Mouse (Mus musculus) olfactory bulb, adult 2 months (tissue): ENCODE measurements around the gene Hipk2. TPM values are rescaled to one million over a fixed set of nuclear protein-coding genes. Genes with fewer than 3 reads are reported as not detected.
"Not testable (repeated sequence)": the region's sequence is repeated elsewhere in the genome, so short reads cannot be mapped to it uniquely, and the experiment has no call there.

Source experiments
- H3K27ac ChIP-seq: fragments of 200-500 bp; 2 replicates; pipeline ENCODE4 v1.5.1; 2012; ENCODE audit warnings: low read depth, low read length; ENCODE audit not compliant: insufficient read depth
- H3K4me1 ChIP-seq: fragments of 200-500 bp; 2 replicates; pipeline ENCODE4 v1.6.1; 2012; ENCODE audit warnings: low read length; ENCODE audit not compliant: control insufficient read depth, insufficient read depth
- H3K4me3 ChIP-seq: fragments of 200-500 bp; 2 replicates; pipeline ENCODE4 v1.5.1; 2012; ENCODE audit warnings: mild to moderate bottlenecking, low read depth, low read length, moderate library complexity; ENCODE audit not compliant: insufficient read depth
- CTCF ChIP-seq: fragments of 200-500 bp; IDR thresholded peaks from 2 replicates; pipeline ENCODE4 v1.5.1; 2012; ENCODE audit warnings: low read depth, mild to moderate bottlenecking, low read length, moderate library complexity; ENCODE audit not compliant: insufficient read depth
- POLR2A ChIP-seq: fragments of 200-500 bp; IDR thresholded peaks from 2 replicates; pipeline ENCODE4 v1.6.1; 2012; ENCODE audit warnings: mild to moderate bottlenecking, low read depth, low read length, moderate library complexity; ENCODE audit not compliant: insufficient read depth
- WGBS: fragments of 180-500 bp; shearing (Covaris S2); methylation state at CpG from one replicate; pipeline ENCODE4 v1.1.7; 2018; 5-methylcytosine and 5-hydroxymethylcytosine counted together
- polyA plus RNA-seq: library from polyadenylated mRNA; stranded (reverse); fragments of >200 nt; gene quantifications from 2 replicates; pipeline ENCODE4 v1.2.4, GENCODE M21; 2012; ENCODE audit warnings: low replicate concordance; ENCODE audit not compliant: missing spikeins, insufficient read depth, insufficient read length

Hipk2 gene
- polyA plus RNA-seq, 1 experiment, result not detected

DNA sequence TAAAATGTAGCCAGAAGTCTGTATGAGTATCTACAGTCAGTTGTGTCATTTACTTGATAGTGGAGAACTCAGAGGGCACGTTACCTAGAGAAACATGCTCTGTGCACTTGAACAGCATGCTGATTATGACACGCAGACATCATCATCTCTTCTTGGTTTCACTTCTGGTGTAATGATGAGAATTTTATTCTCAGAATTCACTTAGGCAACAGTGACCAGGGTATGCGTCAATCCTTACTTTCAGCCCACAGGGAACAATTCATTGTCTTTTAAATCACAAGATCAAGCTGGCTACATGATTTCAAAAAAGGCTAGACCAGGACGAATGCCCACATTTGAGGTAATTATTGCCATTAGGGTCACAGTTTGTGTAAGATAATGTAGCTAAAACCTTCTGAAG, 185.3 kb downstream of the Hipk2 start:
- H3K4me1 ChIP-seq, result no peaks in the 10 kb centered on the region; the same call in 1 of the 2 replicates
- WGBS, result 82% methylated on average over 4 of the region's 4 CpGs
- TF ChIP-seq POLR2A (no peak), CTCF (no peak)
- H3K27ac ChIP-seq, result no peak overlapping the region
- H3K4me3 ChIP-seq, result no peak overlapping the region

DNA sequence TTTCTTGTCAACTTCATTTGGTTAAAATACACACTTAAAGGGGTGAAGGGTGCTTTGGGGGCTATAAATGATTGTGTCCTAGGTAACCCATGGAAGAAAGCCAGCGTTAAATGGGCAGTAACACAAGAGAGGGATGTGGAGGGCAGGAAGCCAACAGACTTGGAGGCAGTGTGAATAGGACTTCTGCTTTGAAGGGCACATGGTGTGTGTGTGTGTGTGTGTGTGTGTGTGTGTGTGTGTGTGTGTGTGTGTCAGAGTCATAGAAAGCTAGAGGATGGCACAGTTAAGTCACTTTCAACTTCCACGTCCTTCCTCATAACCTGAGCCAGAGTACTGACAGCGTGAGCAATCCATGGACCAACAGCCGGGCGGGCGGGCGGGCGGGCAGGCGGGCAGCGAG, 187.1 kb downstream of the Hipk2 start:
- H3K4me3 ChIP-seq, result no peak overlapping the region
- TF ChIP-seq POLR2A (no peak), CTCF (no peak)
- H3K27ac ChIP-seq, result no peak overlapping the region
- no peaks in the 10 kb centered on the region for H3K4me1 ChIP-seq
- 55% methylated on average over 10 of the region's 10 CpGs for WGBS

DNA sequence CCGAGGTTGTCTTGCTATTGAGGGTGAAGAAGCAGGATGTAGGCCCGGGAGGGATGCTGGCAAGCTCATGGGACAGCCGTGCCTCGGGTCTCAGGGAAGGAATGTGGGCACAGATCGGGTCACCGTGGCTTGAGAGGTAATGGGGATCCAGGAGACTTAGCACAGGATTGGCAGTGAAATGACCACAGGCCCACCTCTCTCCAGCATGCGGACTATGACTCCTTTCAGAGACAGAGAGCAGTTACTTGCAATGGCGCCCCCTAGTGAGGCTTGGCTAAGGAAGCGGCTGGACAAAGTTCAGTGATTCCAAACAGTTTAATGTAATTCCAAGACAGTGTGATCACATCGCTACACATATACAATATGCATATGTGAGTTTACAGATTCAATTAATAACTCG, 188.7 kb downstream of the Hipk2 start:
- Histone ChIP-seq H3K27ac (no peak overlapping the region), H3K4me1 (no peaks in the 10 kb centered on the region), H3K4me3 (no peak overlapping the region)
- TF ChIP-seq CTCF, result peak; percentile 48; the same call in 1 of the 2 replicates
- TF ChIP-seq POLR2A, result no peak
- WGBS, result 56% methylated on average over 11 of the region's 11 CpGs

DNA sequence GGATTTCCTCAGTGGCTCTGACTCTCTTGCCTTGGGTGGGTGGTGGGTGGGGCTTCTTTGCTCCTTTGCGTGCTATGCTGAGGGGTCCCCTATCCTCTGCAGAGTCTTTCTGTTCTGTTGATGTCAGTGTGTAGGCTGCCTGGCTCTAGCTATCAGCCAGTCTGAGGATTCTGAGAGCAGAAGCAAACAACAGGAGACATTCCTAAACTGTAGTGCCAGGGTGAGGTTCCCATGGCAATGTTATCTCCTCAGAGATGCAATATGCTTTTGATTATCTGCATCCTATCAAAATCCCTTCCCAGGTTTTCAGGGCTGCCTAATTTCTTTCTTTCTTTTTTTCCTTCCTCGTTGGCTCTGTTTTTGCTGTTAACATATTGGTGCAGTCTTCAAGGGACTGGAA, 193.4 kb downstream of the Hipk2 start:
- no peak for TF ChIP-seq CTCF
- WGBS, result 42% methylated on average over 2 of the region's 2 CpGs
- H3K4me1 ChIP-seq, result no peaks in the 10 kb centered on the region
- no peak overlapping the region for H3K4me3 ChIP-seq
- H3K27ac ChIP-seq, result no peak overlapping the region

DNA sequence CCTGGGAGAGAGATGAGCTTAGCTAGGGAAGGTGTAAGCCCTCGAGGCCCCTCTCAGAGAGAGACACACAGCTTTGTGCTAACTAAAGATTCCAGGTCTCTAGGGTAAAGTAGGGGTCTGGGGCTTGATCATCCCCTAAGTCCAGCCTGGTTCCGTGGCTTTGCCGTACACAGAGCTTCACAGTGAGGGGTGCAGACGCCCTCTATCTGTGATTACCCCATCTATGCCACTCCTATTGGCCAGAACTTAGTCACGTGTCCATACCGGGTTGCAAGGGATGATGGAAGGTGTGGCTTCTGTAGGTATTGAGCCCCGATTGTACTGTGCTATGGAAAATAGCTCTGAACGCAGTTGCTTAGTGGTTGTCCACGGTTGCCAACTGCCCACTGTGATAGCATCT, 198.3 kb downstream of the Hipk2 start:
- H3K4me1 ChIP-seq, result no peaks in the 10 kb centered on the region
- 82% methylated on average over 9 of the region's 9 CpGs for WGBS
- H3K4me3 ChIP-seq, result no peak overlapping the region
- TF ChIP-seq POLR2A (no peak), CTCF (no peak)
- H3K27ac ChIP-seq, result no peak overlapping the region

DNA sequence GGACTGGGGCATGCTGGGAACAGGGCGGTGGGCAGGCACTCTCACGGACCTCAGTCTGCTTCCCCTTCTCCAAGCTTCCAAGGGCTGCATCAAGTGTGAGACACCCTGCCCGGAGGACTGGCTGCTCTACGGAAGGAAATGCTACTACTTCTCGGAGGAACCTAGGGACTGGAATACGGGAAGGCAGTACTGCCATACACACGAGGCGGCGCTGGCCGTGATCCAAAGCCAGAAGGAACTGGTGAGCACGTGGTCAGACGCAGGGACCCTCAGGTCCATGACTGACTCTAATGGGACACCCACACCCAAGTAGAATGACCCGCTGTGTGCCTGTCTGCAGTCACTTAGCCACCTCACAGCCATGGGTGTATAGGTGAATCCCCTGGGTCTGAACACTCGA, 199.2 kb downstream of the Hipk2 start:
- Histone ChIP-seq H3K4me3 (no peak overlapping the region), H3K27ac (no peak overlapping the region), H3K4me1 (no peaks in the 10 kb centered on the region)
- WGBS, result 78% methylated on average over 14 of the region's 14 CpGs
- TF ChIP-seq CTCF (no peak), POLR2A (no peak)

DNA sequence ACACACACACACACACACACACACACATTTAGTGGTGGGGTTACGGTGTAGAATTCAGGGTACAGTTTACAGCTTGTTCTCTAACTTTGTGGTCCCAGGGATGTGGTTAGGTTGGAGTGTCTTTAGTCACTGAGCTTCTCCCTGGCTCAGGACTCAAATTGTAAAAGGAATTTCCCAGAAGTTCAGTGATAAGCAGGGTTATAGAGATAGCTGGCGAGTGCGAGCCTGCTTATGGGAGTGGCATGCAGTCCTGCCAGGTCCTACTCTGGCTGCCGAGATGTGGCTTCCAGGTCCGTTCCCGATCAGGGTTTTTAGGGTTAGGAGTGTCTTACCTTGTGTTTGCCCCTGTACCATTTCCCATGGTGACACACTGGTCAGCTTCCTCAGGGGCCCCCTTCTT, 199.7 kb downstream of the Hipk2 start:
- TF ChIP-seq POLR2A (no peak), CTCF (no peak)
- no peaks in the 10 kb centered on the region for H3K4me1 ChIP-seq
- no peak overlapping the region for H3K4me3 ChIP-seq
- WGBS, result 92% methylated on average over 6 of the region's 6 CpGs
- H3K27ac ChIP-seq, result no peak overlapping the region

DNA sequence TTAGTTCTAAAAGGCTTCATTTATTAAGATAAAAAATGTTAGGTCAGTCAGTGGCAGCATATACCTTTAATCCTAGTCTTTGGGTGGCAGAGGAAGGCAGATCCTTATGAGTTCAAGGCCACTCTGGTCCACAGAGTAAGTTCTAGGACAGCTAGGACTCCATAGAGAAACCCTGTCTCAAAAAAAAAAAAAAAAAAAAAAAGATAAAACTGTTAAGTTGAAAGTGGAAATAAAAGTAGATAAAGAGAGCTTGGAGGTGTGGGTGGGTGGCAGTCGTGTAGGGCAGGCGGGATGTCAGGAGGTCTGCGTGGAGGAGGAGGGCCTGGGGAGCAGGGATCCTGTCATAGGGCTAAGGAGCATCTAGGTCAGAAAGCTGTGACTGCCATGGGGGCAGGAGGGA, 204.0 kb downstream of the Hipk2 start:
- Histone ChIP-seq H3K4me3 (no peak overlapping the region), H3K27ac (no peak overlapping the region), H3K4me1 (no peaks in the 10 kb centered on the region)
- 70% methylated on average over 3 of the region's 3 CpGs for WGBS
- TF ChIP-seq CTCF (no peak), POLR2A (no peak)

DNA sequence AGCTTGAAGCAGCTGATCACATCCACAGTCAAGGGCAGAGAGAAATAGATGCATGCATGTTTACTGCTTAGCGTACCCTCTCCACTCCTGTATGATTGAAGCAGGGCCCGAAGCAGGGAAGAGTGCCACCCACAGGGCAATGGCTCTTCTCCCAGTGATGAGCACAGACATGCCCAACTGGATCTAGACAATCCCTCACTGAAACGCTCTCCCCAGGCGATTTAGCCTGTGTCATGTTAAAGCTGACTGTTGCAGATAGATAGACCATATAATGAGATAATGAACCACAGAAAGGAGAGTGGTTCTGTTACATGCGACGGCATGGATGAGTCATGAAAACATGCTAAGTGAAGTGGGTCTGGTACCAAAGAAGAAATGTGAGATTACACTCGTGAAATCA, 204.7 kb downstream of the Hipk2 start:
- TF ChIP-seq POLR2A, result no peak
- TF ChIP-seq CTCF, result no peak
- WGBS, result 80% methylated on average over 7 of the region's 7 CpGs
- Histone ChIP-seq H3K4me3 (no peak overlapping the region), H3K27ac (no peak overlapping the region), H3K4me1 (no peaks in the 10 kb centered on the region)

DNA sequence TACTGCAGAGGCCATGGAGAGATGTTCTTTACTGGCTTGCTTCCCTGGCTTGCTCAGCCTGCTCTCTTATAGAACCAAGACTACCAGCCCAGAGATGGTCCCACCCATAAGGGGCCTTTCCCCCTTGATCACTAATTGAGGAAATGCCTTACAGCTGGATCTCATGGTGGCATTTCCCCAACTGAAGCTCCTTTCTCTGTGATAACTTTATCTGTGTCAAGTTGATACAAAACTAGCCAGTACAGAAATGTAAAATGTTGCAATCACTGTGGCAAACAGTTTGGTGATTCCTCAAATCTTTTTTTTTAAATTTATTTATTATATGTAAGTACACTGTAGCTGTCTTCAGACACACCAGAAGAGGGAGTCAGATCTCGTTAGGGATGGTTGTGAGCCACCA, 205.5 kb downstream of the Hipk2 start:
- H3K27ac ChIP-seq, H3K4me3 ChIP-seq, H3K4me1 ChIP-seq: not testable (repeated sequence)
- 77% methylated on average over 1 of the region's 1 CpGs for WGBS
